Mouse (Mus musculus) layer of hippocampus, adult 2 months (tissue): Measurements from ENCODE around the gene Armc5. TPM values are rescaled to one million over a fixed set of nuclear protein-coding genes. Genes with fewer than 3 reads are reported as not detected.

Source experiments
- DNase-seq, 2 experiments: peaks; one replicate each; pipeline ENCODE4 v3.0.0; 2022; ENCODE audit warnings: low spot score in 2 of 2
- H3K27ac ChIP-seq: fragments of 200-600 bp; 2 replicates; pipeline ENCODE4 v1.8.1; 2022
- H3K4me3 ChIP-seq: fragments of 200-600 bp; 2 replicates; pipeline ENCODE4 v1.8.1; 2022; ENCODE audit warnings: mild to moderate bottlenecking
- CTCF ChIP-seq: fragments of 200-600 bp; conservative IDR thresholded peaks from 2 replicates; pipeline ENCODE4 v1.8.1; 2022; ENCODE audit warnings: antibody characterized with exemption, mild to moderate bottlenecking, moderate library complexity
- total RNA-seq, 2 experiments: library from RNA; stranded (reverse); gene quantifications; 2 replicates each; pipeline ENCODE4 v1.2.3; 2021

Gene Armc5
- total RNA-seq, 2 experiments from 2014 or later: 10.9 to 12.6 TPM

GRCm38 (mm10) chr7:128237593-128237926, 418 bp downstream of the Armc5 start:
- H3K27ac ChIP-seq: peak overlapping the region; percentile 96
- peak overlapping the region; percentile 88 for H3K4me3 ChIP-seq
- no peak for DNase-seq
- no peak for TF ChIP-seq CTCF

- TF ChIP-seq CTCF: peak; percentile 38; the same call in 1 of the 2 replicates
- Histone ChIP-seq H3K27ac (peak within 1 kb of the TSS; percentile 96), H3K4me3 (peak within 1 kb of the TSS; percentile 88)
- peak; percentile 99 for DNase-seq
Measured at GRCm38 (mm10) chr7:128237927-128238778, 1.0 kb downstream of the Armc5 start, which contains the start of gene 9130023H24Rik. Gene 9130023H24Rik (minus strand): TSS chr7:128238031.

- no peak for DNase-seq
- Histone ChIP-seq H3K27ac (no peak overlapping the region; the same call in 1 of the 2 replicates), H3K4me3 (peak overlapping the region; percentile 88)
- peak; percentile 70 for TF ChIP-seq CTCF
Measured at GRCm38 (mm10) chr7:128238991-128239390, 1.8 kb downstream of the Armc5 start.

GRCm38 (mm10) chr7:128240131-128240784, 3.1 kb downstream of the Armc5 start:
- DNase-seq: no peak

GRCm38 (mm10) chr7:128242331-128242730, 5.2 kb downstream of the Armc5 start:
- no peak for DNase-seq
- H3K4me3 ChIP-seq: no peak overlapping the region
- TF ChIP-seq CTCF: no peak

More at GRCm38 (mm10) chr7:128240131-128240784, 3.1 kb downstream of the Armc5 start:
- no peak overlapping the region for H3K27ac ChIP-seq
- no peak overlapping the region for H3K4me3 ChIP-seq
- TF ChIP-seq CTCF: no peak

GRCm38 (mm10) chr7:128243921-128244320, 6.8 kb downstream of the Armc5 start:
- TF ChIP-seq CTCF: no peak
- H3K27ac ChIP-seq: no peak overlapping the region

More at GRCm38 (mm10) chr7:128242331-128242730, 5.2 kb downstream of the Armc5 start:
- no peak overlapping the region for H3K27ac ChIP-seq

GRCm38 (mm10) chr7:128244410-128245025, 7.4 kb downstream of the Armc5 start:
- Histone ChIP-seq H3K27ac (no peak overlapping the region), H3K4me3 (no peak overlapping the region)
- no peak for TF ChIP-seq CTCF
- no peak for DNase-seq

More at GRCm38 (mm10) chr7:128243921-128244320, 6.8 kb downstream of the Armc5 start:
- no peak overlapping the region for H3K4me3 ChIP-seq
- no peak for DNase-seq

- Histone ChIP-seq H3K4me3 (no peak overlapping the region), H3K27ac (peak overlapping the region; percentile 91; the same call in 1 of the 2 replicates)
- TF ChIP-seq CTCF: no peak
- DNase-seq: no peak
Measured at GRCm38 (mm10) chr7:128245547-128245946, 8.4 kb downstream of the Armc5 start.

GRCm38 (mm10) chr7:128246496-128247391, 9.6 kb downstream of the Armc5 start, which contains the start of gene Tgfb1i1:
Gene Tgfb1i1 (plus strand): TSS chr7:128246812.
- peak within 1 kb of the TSS; percentile 91 for H3K27ac ChIP-seq
- TF ChIP-seq CTCF: no peak
- DNase-seq: peak in 1 of 2 experiments; percentile 39
- peak within 1 kb of the TSS; percentile 51 for H3K4me3 ChIP-seq

GRCm38 (mm10) chr7:128247443-128247842, 10.3 kb downstream of the Armc5 start:
- TF ChIP-seq CTCF: peak; percentile 89
- peak; percentile 78 to 86 for DNase-seq
- Histone ChIP-seq H3K4me3 (peak overlapping the region; percentile 51), H3K27ac (peak overlapping the region; percentile 91)

GRCm38 (mm10) chr7:128248081-128249042, 11.2 kb downstream of the Armc5 start:
- no peak for DNase-seq
- Histone ChIP-seq H3K27ac (no peak overlapping the region), H3K4me3 (peak overlapping the region; percentile 8; the same call in 1 of the 2 replicates)
- no peak for TF ChIP-seq CTCF
